Mouse (Mus musculus) embryo, embryonic 11.5 days (tissue): Measurements from ENCODE around the gene Il10.
"Not testable (repeated sequence)": the region's sequence is repeated elsewhere in the genome, so short reads cannot be mapped to it uniquely, and the experiment has no call there.

ENCODE experiments used
- DNase-seq: peaks from one replicate; pipeline ENCODE4 v3.0.0-alpha.2; 2012; ENCODE audit warnings: low read depth, low spot score

Il10 gene

DNA sequence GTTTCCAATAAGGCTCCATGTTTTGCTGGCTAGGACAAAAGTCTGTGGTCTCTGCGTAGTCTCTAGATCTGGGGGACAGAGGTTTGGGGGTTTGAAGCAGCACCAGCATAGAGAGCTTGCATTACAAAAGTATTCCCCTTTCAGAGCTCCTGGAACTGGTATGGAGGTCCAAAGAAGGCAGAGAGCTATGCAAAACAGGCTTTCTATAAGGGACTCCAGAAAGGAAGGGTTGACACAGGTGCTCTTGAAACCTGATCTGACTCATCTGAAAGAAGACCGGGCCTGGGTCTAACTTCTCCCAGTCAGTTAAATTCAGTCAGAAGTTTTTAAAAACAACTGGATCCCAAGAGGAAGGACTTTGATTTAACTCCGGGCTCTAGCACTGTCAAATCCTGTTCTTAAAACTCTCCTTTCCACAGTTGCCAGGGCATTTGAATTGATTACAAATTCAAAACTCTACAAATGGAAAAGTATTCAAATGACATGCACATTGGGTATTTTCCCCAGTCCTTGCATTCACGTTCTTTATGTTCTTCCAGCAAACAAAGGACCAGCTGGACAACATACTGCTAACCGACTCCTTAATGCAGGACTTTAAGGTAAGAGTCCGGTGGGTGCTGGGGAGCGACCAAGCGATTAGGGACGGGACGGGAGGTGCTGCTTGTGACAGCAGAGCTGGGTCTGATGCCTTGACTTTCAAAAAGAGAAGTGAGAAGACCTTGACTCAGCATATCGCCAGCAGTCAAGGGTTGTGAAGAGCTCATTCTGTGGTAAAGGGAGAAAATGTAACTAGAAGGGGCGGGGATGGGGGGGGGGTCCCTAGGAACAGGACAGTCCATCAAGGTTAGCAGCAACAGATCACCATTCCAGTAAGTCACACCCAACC is 1.0 kb downstream of the Il10 start:
- DNase-seq, result no peak

DNA sequence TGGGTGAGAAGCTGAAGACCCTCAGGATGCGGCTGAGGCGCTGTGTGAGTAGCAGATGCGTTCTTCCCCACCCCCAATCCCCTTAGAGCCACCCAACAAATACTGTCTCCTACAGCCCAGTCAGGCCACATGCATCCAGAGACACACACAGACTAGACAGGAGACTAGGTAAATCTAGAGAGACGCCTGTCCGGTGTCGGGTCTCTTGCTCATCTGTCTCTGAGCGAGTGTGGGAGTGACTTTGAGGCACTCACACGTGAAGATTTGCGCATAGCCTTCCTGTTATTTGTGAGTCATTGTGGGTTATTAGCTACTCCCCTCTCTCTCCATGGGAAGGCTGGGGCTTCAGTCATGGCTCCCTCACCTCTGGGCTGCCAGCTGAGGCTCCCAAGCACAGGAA is 1.8 kb downstream of the Il10 start:
- no peak for DNase-seq

DNA sequence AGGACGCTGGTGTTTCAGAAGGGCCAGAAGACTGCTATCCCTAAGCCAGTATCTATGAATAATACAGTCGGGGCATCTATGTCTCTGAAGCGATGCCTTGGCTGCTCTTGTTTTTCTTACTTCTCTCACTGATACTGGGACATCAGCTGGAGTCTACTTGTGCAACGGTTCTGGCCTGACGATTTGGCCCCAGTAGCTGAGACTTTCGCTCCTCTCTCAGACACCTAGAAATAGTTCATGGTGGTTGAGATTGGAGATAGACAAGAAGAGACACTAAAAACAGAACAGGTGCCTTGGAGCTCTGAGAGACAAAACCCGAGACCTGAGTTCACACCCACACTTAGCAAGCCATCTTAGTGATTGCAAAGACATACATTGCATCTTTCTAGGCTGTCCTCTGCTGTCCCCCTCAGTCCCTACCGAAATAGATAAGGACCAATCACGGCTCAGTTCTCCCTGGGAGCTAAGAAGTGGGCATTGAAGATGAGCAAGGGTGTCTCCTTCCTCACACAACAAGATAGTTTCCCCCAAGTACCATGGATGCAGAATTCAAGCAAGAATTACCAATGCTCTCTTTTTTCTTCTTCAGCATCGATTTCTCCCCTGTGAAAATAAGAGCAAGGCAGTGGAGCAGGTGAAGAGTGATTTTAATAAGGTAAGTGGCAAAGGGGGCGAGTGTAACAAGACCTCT is 2.4 kb downstream of the Il10 start:
- no peak for DNase-seq

DNA sequence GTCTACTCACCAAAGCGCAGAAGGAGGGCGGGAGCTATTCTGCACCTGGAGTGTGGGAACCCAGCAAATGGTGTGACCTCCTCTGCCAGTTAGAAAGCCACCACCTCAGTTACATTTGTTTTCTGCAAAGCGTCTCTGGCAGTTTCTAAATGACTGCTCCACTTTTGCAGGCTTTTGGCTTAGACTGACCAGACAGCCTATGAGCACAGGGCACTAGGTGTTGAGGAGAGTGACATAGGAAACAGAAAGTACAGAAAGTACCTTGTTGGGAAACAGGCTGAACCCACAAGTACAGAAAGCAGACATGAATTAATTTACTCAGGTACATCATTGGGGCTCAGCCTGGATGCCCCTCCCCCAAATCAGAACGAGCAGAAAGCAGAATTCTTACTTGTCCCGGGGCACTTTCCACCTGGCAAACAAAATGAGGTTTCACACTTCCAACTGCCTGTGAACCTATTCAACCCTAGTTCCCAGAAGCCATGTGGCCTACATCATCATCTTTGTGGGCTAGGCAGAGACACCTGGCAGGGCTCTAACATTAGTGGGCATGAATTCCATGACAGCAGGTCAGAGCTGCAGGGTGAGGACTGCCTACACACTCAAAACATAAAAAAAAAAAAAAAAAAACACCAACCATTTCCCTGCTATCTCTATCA is 3.1 kb downstream of the Il10 start:
- DNase-seq, result no peak

DNA sequence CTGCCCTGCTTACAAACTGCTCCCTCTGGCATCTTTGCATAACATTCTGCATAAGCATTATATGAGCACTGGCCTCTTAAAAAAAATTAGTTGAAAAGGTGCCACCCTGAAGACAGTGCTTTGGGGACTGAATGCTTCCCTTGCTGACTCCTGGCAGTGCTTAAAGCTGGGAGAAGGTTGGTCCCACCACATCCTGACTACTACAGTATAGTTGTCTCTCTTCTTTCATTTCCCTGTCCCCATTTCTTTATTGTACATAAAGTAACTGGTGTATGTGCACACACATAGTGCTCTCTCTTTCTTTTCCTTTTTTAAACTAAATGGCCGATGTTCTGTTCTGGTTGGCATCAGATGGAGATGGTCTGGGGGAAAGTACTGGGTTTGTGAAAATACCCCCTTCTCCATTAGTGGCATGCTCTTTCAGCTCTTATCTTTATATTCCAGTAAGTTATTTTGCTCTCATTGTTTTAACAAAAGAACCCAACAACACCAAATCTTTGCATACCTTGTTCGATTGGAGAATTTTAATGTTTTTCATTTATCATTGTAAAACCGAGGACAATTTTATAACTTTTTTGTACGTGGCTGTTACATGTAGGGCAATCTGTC is 3.7 kb downstream of the Il10 start:
- not testable (repeated sequence) for DNase-seq

DNA sequence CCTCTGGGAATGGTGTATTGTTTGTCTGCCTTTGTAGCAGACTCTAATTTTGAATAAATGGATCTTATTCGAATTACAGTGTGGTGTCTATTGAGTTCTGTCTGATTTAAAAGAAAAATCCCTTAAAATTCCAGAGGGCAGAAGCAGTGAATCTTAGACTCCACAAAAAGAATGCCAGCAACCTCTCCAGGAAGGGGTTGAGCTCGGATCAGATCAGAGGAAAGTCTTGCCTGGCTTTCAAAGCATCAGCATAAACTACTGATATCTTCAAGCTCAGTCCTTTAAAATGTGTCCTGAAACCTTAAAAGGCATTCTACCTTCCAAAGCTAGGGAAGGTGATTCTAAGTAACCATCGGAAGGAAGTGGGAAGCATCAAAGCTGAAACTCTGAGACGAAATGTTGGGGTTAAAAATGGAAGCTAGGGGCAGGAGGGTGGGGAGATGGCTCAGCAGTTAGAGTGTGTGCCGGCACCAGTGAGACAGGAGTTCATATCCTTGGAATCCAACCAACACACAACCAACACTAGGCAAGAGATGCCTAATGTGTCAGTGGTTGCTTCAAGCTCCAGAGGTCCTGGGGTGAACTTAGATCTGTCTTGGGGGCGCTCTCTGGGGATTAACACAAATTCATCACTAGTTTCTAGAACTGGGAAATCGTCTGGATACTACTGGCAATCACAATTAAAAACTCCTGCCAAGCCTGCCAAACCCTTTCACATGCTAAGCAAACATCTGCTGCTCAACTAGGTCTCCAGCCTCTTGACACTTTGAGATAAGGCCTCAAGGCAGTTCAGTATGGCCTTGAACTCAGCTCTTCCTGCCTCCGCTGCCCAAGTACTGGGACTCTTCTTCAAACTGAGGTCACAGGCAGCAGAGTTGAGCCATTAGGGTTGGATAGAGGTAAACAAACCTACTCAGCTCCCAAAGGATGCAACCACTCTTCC is 5.5 kb downstream of the Il10 start:
- no peak for DNase-seq

DNA sequence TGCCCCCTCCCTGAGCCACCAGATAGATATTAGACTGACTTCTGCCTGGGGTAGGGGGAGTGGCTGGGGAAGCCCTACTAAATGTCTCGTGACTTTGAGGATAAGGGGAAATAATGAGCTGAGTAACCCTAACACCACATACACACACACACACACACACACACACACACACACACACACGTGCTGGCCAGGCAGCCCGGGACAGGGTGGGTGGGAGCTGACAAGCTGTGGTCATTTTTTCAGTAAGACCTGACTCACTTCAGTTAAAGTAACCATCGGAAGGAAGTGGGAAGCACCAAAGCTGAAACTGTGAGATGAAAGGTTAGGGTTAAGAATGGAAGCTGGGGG is 6.2 kb downstream of the Il10 start:
- no peak for DNase-seq

DNA sequence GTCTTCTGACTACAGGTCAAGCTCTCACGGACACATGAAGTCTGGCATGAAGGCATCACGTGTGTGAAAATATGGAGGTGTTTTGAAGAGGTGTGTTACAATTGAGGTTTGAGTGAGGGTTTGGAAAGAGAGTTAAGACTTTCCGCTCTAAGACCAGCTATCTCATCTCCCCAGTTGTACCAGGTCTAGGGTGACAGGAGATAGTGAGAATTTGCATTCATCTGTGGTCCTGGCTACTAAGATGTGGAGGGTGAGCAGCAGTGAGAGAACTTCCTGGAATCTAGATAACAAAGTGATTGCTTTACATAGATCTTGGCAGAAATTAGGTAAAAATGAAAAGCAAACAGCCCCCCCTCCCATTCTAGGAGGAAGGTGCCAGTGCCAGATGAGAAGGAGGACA is 9.6 kb downstream of the Il10 start:
- no peak for DNase-seq

DNA sequence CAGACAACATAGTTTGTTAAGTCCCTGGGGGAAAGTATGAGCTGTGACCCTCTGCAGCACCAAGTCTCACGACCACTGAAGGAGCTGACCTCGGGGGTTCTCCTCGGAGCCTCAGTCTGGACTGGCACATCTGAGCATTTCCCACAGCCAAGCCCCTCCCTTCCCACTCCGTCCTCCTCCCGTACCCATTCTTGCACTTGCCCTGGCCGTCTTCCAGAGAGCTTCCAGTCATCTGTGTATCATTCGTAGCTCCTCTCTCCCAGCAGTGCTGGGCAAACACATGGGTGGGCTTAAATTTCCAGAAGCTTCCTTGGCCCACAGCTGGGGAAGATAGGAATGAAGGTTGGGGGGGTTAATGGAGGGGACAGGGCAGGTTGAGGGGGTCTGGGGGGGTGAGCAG is 10.6 kb downstream of the Il10 start:
- no peak for DNase-seq

DNA sequence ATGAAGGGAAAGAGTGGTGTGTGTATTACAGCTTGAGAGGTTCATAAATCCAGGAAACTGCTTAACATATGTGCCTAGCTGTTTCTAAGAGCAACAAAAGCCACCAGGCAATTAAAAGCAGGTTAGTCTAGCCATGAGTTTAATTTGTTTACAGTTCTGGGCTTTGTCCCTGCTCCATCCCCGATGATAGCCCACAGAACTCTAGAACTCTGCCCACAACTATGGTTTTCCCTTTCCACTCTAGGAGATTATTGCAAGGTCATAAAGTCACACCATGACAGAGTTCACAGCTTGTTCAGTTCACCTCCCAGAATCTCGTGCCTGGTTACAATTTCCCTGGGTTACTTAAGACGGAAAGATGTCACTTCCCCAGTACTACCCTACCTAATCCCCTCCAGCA is 11.6 kb downstream of the Il10 start:
- no peak for DNase-seq

DNA sequence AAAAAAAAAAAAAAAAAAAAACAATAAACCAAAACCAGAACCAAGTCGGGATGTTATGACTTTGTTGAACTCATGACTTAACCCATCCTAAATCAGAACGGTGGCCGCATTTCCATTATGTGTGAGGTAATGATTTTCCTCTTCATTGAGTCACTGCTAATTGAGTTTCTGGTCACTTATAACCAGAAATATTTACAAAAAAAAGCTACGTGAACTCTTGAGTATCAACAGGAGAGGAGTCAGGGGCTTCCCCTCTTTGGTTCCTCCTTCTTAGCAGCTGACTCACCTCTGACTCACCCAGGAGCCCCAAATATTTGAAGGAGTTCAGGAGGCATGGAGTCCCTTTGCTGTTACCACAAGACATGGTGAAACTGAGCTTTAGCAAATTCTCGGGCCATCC is 18.4 kb downstream of the Il10 start:
- DNase-seq, result no peak

DNA sequence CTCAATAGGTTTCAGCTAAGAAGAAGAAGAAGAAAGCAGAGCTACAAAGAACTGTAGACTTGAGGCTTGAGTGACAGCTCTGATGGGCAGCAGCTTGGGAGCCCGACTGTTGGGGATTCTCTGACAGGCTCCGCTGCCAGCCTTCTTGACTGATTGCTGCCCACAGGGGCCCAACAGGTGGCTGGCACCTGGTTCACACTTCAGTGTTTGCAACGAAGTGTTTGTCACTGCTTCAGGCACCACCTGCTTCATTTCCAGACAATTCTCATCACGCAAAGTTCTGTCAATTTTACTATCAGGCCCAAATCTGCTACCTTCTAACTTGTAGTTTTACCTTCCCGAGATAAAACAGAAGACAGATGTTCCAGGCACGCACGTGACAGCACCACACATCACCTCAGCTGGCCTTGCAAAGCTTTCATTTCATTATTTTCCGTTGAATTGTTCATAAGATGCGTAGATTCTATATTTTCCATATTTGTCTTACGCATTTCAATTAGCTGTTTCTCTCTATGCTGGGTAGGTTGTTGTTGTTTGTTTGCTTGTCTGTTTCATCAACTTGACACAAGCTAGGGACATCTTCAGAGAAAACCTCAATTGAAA is 18.9 kb downstream of the Il10 start:
- DNase-seq, result no peak

DNA sequence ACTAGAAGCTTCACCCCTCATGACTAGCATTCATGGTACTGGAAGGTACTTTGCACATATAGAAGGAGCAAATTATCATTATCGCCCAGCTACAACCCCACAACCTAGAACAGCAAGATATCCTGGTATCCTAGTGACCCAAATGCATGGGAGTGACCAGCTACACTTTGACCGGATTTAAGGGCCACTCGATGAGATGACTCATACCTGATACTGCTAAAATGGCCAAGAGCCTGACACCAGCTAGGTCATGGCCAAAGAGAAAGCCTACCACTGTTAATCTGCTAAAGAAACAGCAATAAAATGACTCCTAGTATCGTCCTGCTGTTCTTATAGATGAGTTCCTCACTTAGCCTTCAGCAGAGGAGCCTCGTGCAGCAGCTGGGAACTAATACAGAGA is 19.8 kb downstream of the Il10 start:
- no peak for DNase-seq

DNA sequence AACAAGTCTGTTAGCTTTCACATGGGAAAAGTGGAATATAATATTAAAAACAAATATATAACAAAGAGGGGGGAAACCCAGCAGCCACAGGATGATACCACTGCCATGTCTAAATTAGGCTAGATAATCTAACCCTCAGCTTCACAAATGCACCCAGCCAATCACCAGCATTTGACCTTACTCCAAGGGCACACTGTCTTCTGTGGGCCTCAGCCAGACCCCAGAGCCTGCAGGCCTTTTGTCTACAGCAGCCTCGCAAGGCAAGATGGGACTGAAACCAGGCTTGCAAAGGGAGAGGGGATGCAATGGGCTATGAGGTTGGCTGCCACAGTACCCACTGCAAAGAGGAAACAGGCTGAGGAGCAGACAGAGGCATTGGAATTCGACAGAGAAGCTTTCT is 22.6 kb downstream of the Il10 start:
- DNase-seq, result no peak

DNA sequence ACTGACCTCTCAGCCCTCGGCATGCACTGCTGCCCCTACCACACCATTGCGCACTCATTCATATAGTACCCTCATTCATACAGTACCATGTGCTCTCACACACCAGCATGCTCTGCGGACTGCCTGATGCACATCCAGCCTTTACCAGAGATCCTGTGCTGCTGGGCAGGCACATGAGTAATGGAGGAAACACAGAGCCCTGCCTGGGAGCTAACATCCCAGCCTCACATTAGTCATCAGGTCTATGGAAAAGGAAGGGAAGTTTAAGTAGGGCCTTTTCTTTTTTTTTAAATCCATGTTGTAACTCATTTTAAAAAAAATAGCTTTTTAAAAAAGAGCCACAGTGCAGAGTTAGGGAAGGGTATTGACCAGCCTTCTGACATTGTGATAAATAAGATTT is 23.1 kb downstream of the Il10 start:
- DNase-seq, result no peak

DNA sequence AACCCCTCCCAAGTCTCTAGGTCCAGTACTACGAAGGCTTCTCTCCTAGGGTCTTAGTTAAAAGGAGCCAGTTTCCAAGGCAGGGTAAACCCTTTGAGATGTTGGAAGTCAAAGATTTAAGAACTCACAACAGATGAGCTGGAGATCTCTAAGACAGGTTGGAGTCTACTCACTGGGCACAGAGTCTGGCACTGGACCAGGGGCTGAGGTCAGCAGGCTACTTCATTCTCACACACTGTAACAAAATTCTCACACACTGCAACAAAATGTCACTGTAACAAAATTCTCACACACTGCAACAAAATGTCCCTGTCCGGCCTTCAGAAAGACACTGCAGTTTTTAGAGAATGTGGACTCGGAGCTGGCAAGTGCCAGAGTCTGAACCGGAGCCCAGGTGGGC is 24.0 kb downstream of the Il10 start:
- no peak for DNase-seq

DNA sequence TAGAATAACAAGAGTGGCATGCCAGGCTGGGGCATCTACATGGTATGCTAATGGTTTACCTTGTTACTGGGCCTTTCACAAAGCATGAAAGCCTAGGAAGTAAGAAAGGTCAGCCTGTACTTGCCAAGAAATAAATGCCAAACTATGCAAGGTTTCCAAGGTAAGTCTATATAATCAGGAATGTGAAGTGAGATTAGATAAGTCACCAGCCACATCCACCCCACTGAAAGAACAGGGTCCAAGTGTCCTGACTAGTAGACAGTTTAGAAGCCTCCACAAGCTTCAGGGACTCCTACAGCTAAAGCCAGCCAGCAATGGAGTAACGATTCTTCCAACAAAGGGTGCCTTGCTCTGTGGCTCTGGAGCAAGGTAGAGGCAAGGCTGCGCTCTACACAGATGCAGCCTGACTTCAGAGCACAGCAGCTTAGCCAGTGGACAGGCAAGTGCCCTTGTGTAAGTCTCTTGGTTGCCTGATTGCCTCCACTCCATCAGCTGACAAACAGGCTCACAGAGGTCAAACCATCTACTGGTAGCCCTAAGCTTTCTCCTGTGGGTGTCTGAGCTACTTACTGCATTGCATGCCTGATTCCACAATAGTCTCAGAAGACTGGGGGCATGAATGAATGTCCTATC is 26.2 kb downstream of the Il10 start:
- no peak for DNase-seq

DNA sequence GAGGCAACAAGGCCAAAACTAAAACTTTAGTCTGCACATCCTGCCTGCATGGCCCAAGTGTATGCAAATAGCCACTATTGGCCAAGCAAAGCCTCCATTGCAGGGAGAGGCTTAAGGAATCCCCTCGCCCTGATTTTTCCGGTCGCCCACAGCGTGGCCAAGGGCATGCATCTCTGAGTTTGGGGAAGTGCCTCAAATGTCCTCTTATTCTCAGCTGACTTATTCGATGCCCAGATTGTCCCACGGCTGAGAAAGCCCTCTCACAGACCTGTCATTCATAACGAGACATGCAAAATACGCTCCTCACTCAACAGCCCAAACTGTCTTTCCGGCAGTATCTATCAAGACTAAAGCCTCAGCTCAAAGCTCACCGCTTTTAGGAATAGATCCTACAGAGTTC is 27.0 kb downstream of the Il10 start:
- no peak for DNase-seq

DNA sequence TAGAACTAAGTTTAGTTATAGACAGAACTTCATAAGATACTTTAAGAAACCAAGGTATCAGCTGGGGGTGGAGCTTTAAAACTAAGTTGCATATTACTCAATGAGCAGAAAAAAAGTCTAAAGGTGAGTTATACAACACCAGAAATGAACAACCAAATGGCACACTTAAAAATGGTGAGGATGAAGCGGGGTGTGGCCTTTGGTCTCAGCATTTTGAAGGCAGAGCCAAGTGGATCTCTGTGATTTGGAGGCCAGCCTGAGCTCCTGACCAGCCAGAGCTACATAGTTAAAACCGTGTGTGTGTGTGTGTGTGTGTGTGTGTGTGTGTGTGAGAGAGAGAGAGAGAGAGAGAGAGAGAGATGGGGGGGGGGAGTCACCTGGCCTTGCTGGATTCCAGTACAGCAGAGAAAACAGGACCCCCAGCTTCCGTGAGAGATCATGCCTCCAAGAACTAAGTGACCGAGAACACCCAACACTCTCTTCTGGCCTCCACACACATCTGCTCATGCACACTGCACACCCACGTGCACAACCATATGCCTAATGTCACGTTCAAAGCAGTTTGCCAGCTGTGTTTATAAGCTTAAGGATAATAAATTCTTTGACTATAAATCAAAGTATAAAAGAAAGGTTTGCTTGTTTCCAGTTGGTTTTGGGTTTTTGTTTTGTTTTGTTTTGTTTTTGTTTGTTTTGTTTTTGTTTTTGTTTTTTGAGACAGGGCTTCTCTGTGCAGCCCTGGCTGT is 28.6 kb downstream of the Il10 start:
- no peak for DNase-seq

DNA sequence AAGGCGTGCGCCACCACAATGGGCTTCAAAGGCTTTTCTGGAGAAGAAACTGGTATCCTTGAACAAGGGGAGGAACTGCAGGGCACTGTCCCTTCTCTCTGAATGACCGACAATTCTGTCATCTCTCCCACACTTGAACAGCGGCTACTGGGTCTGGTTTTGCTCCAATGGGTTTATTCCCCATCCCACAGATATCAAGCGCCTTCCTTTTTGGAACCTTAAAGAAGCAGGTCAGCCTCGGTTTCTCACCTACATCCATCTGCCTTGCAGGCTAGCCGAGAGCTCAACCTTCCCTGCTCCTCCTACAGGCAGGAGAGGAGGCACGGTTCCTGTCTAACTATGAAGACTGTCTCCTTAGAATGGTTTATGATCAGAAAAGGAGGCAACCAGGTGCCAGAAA is 29.3 kb downstream of the Il10 start:
- no peak for DNase-seq
